Mouse (Mus musculus) fat pad, adult 2 months (tissue): ENCODE data around the gene Pilra.

ENCODE experiments used
- DNase-seq: peaks from one replicate; pipeline ENCODE4 v3.0.0-alpha.2; 2011; ENCODE audit warnings: low read depth, low spot score; ENCODE audit errors: extremely low read depth

The Pilra gene

DNA sequence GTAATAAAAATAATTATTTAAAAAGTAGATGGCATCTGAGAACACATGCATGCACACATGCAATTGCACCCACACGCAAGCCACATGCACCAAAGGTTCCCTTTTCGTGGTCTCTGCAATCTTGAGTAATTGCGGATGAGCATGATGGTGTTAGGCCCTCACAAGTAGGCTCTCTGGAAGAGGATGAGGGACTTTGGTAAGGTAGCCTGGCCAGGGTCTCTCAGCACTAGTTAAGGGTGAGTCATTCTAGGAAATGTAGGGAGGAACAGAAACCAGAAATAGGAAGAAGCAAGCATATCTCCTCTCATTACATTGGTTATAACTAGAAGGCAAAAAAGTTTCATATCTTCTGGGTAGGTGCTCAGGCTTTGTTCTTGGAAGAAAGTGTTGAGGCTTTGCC lies 11.1 kb downstream of the Pilra start:
- DNase-seq = no peak

GRCm38 (mm10) chr5:137823455-137824045 lies 12.5 kb downstream of the Pilra start:
- DNase-seq = no peak

- DNase-seq = peak; percentile 59
Measured at GRCm38 (mm10) chr5:137822602-137823001, 13.5 kb downstream of the Pilra start.

GRCm38 (mm10) chr5:137822126-137822525 lies 14.0 kb downstream of the Pilra start:
- DNase-seq = no peak

DNA sequence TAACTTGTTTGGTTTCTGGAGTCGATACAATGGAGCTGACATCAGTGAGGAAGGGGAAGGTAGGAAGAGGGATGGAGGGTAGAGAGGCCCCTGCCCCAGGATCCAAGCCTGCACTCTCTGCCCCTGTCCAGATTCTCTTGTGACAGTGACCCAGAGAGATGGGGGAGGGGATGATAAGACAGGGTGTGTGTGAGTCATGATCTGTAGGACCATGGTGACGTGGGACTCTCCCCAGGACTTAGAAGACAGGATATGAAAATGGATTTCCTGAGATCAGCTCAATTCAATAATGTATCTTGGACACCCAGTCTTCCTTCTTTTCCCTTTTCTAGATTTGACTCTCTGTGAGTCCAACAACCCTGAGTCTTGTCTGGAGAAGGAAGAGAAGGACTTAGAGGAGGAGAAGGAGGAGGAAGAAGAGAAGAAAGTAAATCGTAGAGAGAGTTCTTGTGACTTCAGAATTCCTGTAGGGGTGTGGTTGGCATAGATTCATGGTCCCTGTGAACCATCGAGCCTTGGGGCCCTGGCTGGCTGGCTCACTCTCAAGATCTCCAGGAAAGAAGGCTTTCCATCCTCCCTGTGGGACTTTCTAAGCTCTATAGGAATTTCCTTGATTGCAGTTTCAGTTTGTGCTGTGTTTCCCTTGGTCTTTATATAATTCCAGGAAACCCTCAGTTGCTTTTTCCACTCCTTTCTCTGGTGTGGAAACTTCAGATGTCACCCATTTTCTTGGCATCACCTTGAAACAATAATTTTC lies 18.4 kb downstream of the Pilra start:
- DNase-seq = no peak

- DNase-seq = no peak
Measured at GRCm38 (mm10) chr5:137808316-137808715, 27.8 kb downstream of the Pilra start.

DNA sequence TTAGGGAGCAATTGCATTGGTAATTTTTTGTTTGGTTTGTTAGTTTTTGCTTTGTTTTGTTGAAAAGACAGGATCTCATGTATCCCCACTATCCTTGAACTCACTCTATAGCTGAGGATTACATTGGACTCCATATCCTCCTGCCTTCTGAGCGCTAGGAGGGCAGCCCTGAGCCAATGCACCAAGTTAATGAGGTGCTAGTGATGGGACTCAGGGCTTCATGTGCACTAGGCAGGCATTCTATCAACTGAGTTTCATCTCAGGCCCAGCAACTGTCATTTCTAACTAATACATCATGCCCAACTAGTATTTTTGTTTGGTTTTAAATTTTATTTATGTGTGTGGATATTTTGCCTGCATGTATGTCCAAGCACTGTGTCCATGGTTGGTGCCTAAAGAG lies 29.9 kb downstream of the Pilra start:
- no peak for DNase-seq

DNA sequence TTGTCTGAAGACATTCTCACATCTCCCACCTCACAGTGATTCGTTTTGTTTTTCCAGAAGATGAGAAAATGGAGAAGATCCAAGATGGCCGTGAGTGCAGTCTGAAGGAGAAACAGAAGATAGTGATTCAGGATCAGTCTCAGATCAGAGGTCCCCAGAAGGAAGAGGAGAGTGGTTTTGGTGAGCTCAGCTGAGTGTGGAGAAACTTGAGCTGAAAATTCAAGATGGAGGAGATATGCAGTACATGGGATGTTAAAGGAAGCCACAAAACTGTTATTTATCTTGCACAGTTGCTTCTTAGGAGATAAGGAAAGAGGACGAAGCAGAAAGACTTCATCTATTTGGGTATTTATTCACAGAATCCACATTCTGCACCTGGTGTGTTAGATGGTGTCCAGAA lies 35.2 kb downstream of the Pilra start:
- DNase-seq = no peak

DNA sequence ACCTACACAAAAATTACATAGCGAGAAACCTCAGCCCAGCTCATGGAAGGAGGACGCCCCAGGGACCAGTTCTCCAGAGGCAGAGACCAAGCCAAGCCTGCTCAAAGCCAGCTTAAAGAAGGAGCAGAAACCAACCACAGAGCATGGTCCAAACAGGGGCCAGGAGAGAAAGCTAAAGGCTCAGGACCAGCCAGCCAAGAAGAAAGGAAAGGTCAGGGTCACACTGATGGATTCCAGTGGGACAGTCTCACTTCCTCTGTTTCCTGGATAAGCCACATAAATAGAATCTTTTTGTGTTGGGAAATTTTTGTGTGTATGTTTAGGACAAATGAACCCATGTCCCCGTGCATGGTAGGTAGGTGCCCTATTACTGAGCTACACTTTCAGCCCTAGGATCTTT lies 39.5 kb downstream of the Pilra start:
- no peak for DNase-seq

DNA sequence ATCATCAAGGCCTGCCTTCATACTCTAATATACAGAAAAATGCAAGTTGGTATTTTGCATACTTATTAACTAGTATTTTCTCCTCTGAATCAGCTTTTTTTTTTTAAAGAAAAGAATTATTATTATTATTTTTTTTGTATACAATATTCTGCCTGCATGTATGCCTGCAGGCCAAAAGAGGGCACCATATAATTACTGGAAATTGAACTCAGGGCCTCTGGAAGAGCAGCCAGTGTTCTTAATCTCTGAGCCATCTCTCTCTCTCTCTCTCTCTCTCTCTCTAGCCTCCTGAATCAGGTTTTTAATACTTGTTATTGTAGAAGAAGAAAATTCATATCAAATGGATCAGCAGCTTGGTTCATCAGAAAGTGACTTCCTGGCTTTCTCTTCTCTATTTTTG lies 44.5 kb downstream of the Pilra start:
- no peak for DNase-seq

- no peak for DNase-seq
Measured at GRCm38 (mm10) chr5:137788946-137789531, 47.0 kb downstream of the Pilra start.

DNA sequence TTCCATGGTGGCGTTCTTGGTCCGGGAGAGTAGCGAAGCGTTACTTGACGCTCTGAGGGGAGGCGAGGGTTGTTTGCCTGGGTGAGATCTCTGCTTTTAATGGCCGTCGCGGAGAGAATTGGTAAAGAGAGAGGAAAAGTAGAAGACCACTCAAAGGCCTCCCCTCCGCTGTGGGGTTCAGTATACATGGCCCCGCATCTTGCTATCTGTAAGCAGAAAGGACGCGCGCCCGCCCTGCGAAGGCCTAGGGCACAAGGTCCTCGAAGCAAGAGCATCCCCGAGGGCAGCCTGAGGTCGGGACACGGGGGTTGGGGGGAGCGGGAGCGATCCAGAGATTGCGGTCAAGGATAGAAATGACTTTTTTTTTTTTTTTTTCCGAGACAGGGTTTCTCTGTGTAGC lies 47.9 kb downstream of the Pilra start:
- no peak for DNase-seq

DNA sequence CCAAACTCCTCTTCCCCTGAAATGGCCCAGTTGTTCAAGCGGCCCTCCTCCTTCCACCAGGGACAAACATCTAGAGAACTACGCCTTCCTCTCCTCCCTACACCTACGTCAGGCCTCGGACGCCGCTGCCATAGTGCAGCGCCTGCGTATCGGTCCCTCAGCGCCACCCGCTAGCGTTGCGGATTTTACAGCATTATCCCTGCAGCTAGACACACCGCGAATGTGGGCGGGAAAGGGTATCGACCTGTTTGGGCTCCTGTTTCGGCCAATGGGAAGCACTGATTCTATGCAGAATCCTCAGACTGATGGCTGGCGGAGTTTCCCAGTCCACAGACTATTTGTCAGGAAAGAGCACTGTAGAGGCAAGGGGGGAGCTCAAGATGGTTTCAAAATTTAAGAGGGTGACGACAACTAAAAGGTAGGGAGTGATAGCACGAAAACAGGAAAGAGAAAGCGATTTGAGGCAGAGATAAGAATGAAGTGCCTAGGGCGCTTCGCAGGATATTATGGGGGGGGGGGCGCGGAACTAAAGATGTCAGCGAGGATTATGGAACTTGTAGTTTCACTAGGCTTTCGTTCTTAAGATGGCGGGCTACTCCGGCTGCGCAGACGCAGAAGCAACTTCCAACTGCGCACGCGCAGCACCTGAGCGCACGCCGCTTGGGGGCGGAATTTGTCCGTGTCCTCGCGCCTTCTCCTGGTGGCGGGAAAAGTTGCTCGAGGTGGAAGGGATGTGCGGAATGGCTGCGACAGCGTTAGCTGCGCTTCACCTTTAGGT lies 48.7 kb downstream of the Pilra start, which contains the start of the genes Mepce and Zcwpw1:
Mepce (minus strand) TSS at position 505 of the 778 bp plus-strand sequence.
Zcwpw1 (plus strand) TSS at position 648 of the 778 bp plus-strand sequence.
- DNase-seq = peak; percentile 64

- DNase-seq = peak; percentile 94
Measured at GRCm38 (mm10) chr5:137786109-137786942, 49.8 kb downstream of the Pilra start.

- no peak for DNase-seq
Measured at GRCm38 (mm10) chr5:137785164-137786031, 50.7 kb downstream of the Pilra start.

GRCm38 (mm10) chr5:137784546-137784945 lies 51.5 kb downstream of the Pilra start:
- DNase-seq = no peak

DNA sequence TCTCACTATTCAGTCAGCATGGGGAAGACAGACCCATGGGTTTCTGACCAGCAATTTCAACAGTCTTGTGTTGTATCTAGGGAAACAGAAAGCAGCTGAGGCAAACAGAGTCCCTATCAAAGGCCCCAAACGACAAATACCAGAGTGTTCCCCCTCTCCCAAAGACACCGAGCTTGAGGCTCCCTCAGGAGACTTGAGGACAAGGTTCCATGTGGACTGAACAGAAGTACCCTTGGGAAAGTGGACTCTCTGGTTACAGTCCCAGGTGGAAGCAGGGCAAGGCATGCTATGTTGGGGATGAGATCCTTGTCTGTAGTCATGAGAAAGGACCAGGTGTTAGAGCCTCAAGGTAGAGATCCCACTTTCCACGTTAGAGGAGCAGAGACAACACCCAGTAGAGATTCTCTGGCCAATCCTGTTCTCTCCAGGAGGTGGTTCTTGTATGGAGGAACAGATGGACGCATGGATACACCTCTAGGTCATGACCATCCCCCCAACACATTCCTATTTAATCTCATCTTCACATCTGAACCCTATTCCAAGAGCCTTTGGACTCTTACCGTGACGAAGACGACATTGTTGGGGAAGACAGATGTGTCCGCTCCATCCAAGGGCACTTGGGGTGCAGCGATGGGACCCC lies 52.1 kb downstream of the Pilra start:
- no peak for DNase-seq

GRCm38 (mm10) chr5:137782776-137783522 lies 53.1 kb downstream of the Pilra start:
- no peak for DNase-seq
